Mouse (Mus musculus): Measurements from ENCODE around the gene Mag.

- TF ChIP-seq CTCF (conservative IDR thresholded peaks at IDR 0.05; ENCODE audit: low read length) (no peak), NANOG (IDR thresholded peaks at IDR 0.05; ENCODE audit: borderline replicate concordance, low read length) (no peak)
Measured at GRCm38 (mm10) chr7:30958109-30958865, 43.6 kb upstream of the Mag start.

Measured in E14TG2a.4 (cell line).